Mouse (Mus musculus) bone marrow, adult 2 months (tissue): Measurements from ENCODE around the gene Mindy4. TPM values are rescaled to one million over a fixed set of nuclear protein-coding genes. Genes with fewer than 3 reads are reported as not detected.

Experiments used
- H3K27ac ChIP-seq: fragments of 200-500 bp; 2 replicates; pipeline ENCODE4 v1.5.1; 2012; ENCODE audit warnings: low read depth, mild to moderate bottlenecking, control low read depth, inconsistent platforms, low read length; ENCODE audit not compliant: control insufficient read depth, poor library complexity, insufficient read depth
- H3K4me1 ChIP-seq: fragments of 200-500 bp; 2 replicates; pipeline ENCODE4 v1.6.1; 2011; ENCODE audit warnings: low read length; ENCODE audit not compliant: control insufficient read depth, insufficient read depth
- H3K4me3 ChIP-seq: fragments of 200-500 bp; replicated peaks from 2 replicates; pipeline ENCODE3; 2011; ENCODE audit warnings: mild to moderate bottlenecking, low read depth, low read length, control low read depth; ENCODE audit not compliant: control insufficient read depth
- CTCF ChIP-seq: fragments of 200-500 bp; IDR thresholded peaks from 2 replicates; pipeline ENCODE4 v1.5.1; 2011; ENCODE audit warnings: low read length, control low read depth; ENCODE audit not compliant: control insufficient read depth, insufficient read depth
- POLR2A ChIP-seq: fragments of 200-500 bp; IDR thresholded peaks from 2 replicates; pipeline ENCODE4 v1.6.1; 2011; ENCODE audit warnings: low read depth, mild to moderate bottlenecking, control low read depth, low read length, borderline replicate concordance; ENCODE audit not compliant: control insufficient read depth
- WGBS: fragments of 180-500 bp; shearing (Covaris S2); methylation state at CpG from one replicate; pipeline ENCODE4 v1.1.7; 2018; 5-methylcytosine and 5-hydroxymethylcytosine counted together
- polyA plus RNA-seq: library from polyadenylated mRNA; stranded (reverse); fragments of >200 nt; gene quantifications from 2 replicates; pipeline ENCODE4 v1.2.4, GENCODE M21; 2011; ENCODE audit warnings: low replicate concordance; ENCODE audit not compliant: missing spikeins, insufficient read depth, insufficient read length

Mindy4 gene
- polyA plus RNA-seq, 1 experiment, result 3.0 TPM

DNA sequence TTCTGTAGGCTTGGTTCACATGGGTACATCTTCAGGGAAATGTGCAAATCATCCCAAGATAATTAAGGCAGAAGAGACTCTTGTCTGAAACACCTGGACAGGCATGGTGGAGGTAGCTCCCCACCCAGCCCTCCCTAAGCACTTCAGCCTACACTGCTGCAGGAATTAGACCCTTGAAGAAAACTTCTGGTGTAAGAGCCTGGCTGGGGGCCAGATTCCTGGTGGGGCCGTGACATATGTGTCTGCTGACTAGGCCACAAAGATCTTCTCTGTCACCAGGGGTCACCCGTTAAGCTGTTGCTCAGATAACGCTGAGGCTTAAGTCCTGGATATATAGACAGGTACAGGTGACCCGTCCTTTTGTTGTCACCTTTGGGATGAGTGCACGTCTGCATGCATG, 70.3 kb downstream of the Mindy4 start:
- Histone ChIP-seq H3K27ac (no peak overlapping the region), H3K4me3 (no peak overlapping the region), H3K4me1 (peaks cover 6% of the 10 kb centered on the region)
- no peak for TF ChIP-seq CTCF
- WGBS, result 39% methylated on average over 5 of the region's 5 CpGs

DNA sequence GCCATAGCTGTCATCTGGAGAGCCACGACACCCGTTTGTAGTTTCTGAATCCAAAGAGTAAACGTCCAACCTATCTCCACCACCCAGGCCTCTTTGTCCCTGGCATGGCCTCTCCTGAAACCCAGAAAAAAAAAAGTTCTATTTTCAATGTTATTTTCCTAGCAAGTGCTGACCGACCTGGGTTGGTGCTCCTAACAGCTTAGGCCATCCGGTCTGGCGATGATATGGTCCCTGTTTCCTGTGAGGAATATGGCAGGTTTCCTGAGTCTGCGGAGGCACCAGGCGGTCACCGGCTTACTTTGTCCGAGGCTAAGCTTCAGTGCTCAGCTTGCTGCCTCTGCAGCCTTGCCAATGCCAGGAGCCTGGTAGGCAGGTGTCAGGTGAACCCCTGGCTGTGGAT, 71.8 kb downstream of the Mindy4 start:
- H3K4me1 ChIP-seq, result peaks cover 6% of the 10 kb centered on the region

DNA sequence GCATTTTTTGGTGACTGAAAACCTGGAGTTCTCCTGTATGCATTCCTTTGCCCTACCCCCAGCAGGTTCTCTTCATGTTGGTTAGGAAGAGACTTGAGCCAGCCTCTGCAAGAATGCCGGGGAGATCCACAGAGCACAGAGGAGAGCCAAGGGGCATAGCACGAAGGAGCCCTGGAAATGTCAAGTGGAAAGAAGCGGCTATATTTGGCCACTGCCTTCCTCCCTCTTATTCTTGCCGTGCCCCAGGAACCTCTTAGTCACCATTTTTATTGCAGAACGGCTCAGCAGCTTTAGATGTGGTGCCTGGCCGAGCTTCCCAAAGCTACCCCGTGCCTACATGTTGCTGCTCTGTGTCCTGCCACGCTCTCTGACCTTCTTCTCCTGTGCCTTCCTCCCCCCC, 72.6 kb downstream of the Mindy4 start:
- H3K4me3 ChIP-seq, result no peak overlapping the region
- no peak for TF ChIP-seq POLR2A
- TF ChIP-seq CTCF, result no peak
- 0 out of 2 replicates have a peak overlapping the region, but pooled peaks have one; percentile 10 for H3K27ac ChIP-seq
- peaks cover 6% of the 10 kb centered on the region for H3K4me1 ChIP-seq
- WGBS, result 41% methylated on average over 8 of the region's 8 CpGs

More for the DNA sequence above, 71.8 kb downstream of the Mindy4 start:
- 66% methylated on average over 10 of the region's 10 CpGs for WGBS
- Histone ChIP-seq H3K27ac (no peak overlapping the region; the same call in 1 of the 2 replicates), H3K4me3 (no peak overlapping the region)
- no peak for TF ChIP-seq POLR2A

DNA sequence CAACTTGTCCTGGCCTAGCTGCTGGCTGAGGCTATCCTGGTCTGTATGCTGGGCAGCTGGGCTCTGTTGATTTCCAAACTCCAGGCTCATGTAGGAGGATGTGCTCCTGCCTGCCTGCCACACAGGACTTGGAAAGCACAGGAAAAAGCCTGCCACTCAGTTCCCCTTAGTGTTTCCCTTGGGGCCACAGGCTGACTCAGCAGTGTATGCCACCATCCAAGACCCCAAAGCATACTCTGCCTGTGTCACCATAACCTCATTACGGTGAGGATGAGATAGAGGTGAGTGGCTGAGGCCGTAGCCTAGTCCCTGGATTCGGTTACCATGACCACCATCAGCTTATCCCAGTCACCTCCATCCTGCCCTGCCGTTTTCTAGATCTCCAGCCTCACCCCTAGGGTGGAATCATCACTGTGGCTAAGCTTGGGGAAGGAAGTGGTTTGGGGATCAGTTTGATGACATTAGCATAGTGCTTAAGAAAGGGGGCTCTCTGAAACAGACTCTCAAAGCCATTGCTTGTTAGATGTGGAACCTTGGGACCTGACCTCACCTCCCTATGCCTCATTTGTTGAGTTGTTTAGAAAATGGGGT, 73.6 kb downstream of the Mindy4 start:
- H3K4me3 ChIP-seq, result no peak overlapping the region
- H3K27ac ChIP-seq, result peak overlapping the region; percentile 7; the same call in 1 of the 2 replicates
- peaks cover 6% of the 10 kb centered on the region for H3K4me1 ChIP-seq
- TF ChIP-seq CTCF (no peak), POLR2A (no peak)
- WGBS, result 11% methylated on average over 4 of the region's 4 CpGs

GRCm38 (mm10) chr6:55278086-55278485, 74.9 kb downstream of the Mindy4 start:
- TF ChIP-seq POLR2A, result no peak
- TF ChIP-seq CTCF, result no peak
- H3K4me3 ChIP-seq, result no peak overlapping the region
- H3K27ac ChIP-seq, result no peak overlapping the region
- 63% methylated on average over 6 of the region's 6 CpGs for WGBS
- peaks cover 6% of the 10 kb centered on the region for H3K4me1 ChIP-seq

DNA sequence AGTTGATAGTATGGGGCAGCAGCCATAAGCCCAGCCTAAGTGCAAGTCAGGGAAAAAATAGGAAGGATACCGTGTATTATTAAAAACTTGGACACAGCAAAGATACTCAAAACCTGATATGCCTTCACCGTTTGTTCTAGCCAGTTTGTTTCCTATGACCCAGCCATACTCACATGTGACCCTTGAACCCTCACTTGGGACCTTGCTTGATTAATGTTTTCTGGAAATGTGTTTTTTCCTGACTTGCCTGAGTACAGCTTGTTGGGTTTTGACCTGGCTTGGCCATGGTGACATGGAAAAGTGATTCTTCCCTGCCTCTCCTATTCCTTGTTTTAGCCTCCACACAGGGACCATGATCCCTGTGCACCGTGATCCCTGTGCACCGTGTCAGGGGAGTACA, 75.3 kb downstream of the Mindy4 start:
- no peak overlapping the region for H3K4me3 ChIP-seq
- H3K27ac ChIP-seq, result no peak overlapping the region
- 78% methylated on average over 4 of the region's 4 CpGs for WGBS
- H3K4me1 ChIP-seq, result peaks cover 6% of the 10 kb centered on the region
- no peak for TF ChIP-seq CTCF
- TF ChIP-seq POLR2A, result no peak

DNA sequence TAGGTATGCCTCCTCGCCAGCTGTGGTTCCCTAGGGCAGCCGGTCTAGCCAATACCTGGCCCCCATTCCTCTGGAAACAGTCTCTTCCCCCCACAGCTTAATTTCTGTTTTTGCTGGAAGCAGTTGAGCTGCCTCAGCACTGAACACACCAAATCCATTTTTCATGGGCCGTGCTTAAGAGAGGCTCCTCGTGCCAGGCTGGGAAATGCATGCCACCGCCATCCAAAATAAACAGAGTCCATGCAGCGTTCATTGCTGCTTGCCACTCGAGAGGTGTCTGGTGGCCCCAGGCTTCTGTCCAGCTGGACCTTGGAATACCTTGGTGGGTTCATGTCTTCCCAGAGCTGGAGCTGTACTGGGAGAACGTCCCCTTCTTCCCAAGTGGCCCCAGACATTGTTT, 77.8 kb downstream of the Mindy4 start:
- TF ChIP-seq CTCF (no peak), POLR2A (no peak)
- WGBS, result 92% methylated on average over 8 of the region's 8 CpGs
- H3K4me3 ChIP-seq, result no peak overlapping the region
- H3K27ac ChIP-seq, result no peak overlapping the region
- peaks cover 4% of the 10 kb centered on the region for H3K4me1 ChIP-seq

DNA sequence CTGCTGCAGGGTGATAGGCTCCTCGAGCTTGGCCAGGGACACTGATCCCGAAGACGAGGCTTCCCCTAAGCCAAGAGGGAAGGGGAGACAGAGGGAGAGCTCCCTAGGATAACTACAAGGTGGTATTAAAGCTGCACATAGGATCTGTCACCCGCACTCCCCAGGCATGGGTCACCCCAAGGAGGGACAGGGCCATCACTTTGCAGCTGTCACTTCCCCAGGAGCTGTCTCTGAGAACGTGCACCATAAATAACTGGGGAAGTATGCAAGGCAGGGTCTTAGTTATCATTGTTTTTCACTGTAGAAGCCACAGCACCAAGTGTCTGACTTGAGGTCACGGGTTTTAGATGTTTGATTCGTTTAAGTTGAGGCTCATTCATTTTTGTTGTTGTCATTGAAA, 78.5 kb downstream of the Mindy4 start:
- Histone ChIP-seq H3K4me3 (no peak overlapping the region), H3K4me1 (peaks cover 4% of the 10 kb centered on the region), H3K27ac (no peak overlapping the region)
- WGBS, result 50% methylated on average over 7 of the region's 7 CpGs
- TF ChIP-seq CTCF (no peak), POLR2A (no peak)

GRCm38 (mm10) chr6:55282348-55282747, 79.2 kb downstream of the Mindy4 start:
- H3K27ac ChIP-seq, result no peak overlapping the region
- WGBS, result 78% methylated on average over 8 of the region's 8 CpGs

More at GRCm38 (mm10) chr6:55282348-55282747, 79.2 kb downstream of the Mindy4 start:
- TF ChIP-seq POLR2A (no peak), CTCF (no peak)
- Histone ChIP-seq H3K4me3 (no peak overlapping the region), H3K4me1 (peaks cover 2% of the 10 kb centered on the region)
